Mouse (Mus musculus) intestine, embryonic 15.5 days (tissue): ENCODE results near the gene 1700030K09Rik. TPM values are rescaled to one million over a fixed set of nuclear protein-coding genes. Genes with fewer than 3 reads are reported as not detected.

Experiments used
- ATAC-seq: fragments of 200-750 bp; cut with Nextera tagmentation; 2 replicates; pipeline ENCODE4 v1.8.0; 2017; ENCODE audit warnings: moderate TSS enrichment, moderate library complexity
- H3K27ac ChIP-seq: fragments of 300-500 bp; sonication (generic); 2 replicates; pipeline ENCODE4 v1.5.1; 2015; ENCODE audit warnings: mild to moderate bottlenecking, inconsistent platforms
- H3K27me3 ChIP-seq: fragments of 300-500 bp; sonication (generic); replicated peaks from 2 replicates; pipeline ENCODE4 v1.6.1; 2015; ENCODE audit warnings: inconsistent platforms
- H3K36me3 ChIP-seq: fragments of 300-500 bp; sonication (generic); 2 replicates; pipeline ENCODE4 v1.6.1; 2015; ENCODE audit warnings: inconsistent platforms
- H3K4me1 ChIP-seq: fragments of 300-500 bp; sonication (generic); replicated peaks from 2 replicates; pipeline ENCODE4 v1.6.1; 2015; ENCODE audit warnings: inconsistent platforms
- H3K4me2 ChIP-seq: fragments of 300-500 bp; sonication (generic); replicated peaks from 2 replicates; pipeline ENCODE4 v1.6.1; 2015; ENCODE audit warnings: mild to moderate bottlenecking, inconsistent platforms
- H3K4me3 ChIP-seq: fragments of 300-500 bp; sonication (generic); replicated peaks from 2 replicates; pipeline ENCODE4 v1.5.1; 2015; ENCODE audit warnings: inconsistent platforms
- H3K9ac ChIP-seq: fragments of 300-500 bp; sonication (generic); 2 replicates; pipeline ENCODE4 v1.6.1; 2015; ENCODE audit warnings: inconsistent platforms
- H3K9me3 ChIP-seq: fragments of 300-500 bp; sonication (generic); 2 replicates; pipeline ENCODE4 v1.6.1; 2016; ENCODE audit warnings: inconsistent platforms
- WGBS: fragments of 180-500 bp; shearing (Covaris S2); methylation state at CpG from one replicate; pipeline ENCODE4 v1.1.7; 2015; 5-methylcytosine and 5-hydroxymethylcytosine counted together
- polyA plus RNA-seq: library from polyadenylated mRNA; unstranded; fragments of >200 nt; fragmentation: Nextera tagmentation; extraction: Ambion mirVana; gene quantifications from 2 replicates; pipeline ENCODE4 v1.2.1, GENCODE M21; 2015

1700030K09Rik gene
- polyA plus RNA-seq, 1 experiment from 2014 or later = 11.9 TPM

DNA sequence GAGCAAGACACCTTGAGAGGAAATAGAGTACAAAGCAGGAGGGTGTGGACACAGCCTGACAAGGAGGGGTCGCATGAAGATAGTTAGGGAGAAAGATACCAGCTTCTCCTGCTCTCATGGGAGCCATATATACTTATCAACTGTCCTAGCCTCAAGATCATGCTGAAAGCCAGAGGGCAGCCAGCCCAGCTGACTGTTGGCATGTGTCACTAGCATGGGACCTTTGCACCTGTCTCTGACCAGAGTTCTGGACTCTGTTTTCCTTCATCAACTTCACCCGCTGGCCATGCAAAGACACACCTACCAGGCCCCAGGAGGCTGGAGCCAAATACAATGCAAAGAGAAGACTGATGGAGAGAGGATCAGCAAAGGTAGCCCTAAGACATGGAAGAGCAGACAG is 25.6 kb downstream of the 1700030K09Rik start:
- Histone ChIP-seq H3K4me3 (no peak overlapping the region), H3K4me2 (no peak overlapping the region), H3K27ac (no peak overlapping the region), H3K4me1 (peaks cover 8% of the 10 kb centered on the region; the same call in 1 of the 2 replicates), H3K27me3 (no peaks in the 10 kb centered on the region), H3K36me3 (peaks cover 73% of the 10 kb centered on the region), H3K9me3 (no peaks in the 10 kb centered on the region), H3K9ac (no peak overlapping the region)
- WGBS = 92% methylated on average over 2 of the region's 2 CpGs
- ATAC-seq = no peak

DNA sequence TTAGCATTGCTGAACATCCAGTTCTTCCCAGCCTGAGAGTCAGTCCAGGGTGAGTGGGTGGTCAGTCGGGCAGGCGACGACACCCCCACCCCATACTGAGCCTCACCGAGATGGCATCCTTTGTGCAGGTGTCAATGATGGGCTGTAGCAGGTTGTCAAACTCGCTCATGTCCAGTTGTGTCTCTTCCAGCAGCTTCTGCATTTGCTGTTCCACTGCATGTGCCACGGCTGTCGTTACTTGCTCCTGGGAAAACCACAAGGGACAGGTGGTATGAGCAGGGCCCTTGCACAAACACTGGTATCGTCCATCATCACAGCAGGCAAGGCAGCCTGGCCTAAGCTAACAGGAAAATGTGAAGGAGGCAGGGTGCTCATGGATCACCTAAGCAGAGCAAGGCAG is 26.3 kb downstream of the 1700030K09Rik start:
- no peaks in the 10 kb centered on the region for H3K9me3 ChIP-seq

DNA sequence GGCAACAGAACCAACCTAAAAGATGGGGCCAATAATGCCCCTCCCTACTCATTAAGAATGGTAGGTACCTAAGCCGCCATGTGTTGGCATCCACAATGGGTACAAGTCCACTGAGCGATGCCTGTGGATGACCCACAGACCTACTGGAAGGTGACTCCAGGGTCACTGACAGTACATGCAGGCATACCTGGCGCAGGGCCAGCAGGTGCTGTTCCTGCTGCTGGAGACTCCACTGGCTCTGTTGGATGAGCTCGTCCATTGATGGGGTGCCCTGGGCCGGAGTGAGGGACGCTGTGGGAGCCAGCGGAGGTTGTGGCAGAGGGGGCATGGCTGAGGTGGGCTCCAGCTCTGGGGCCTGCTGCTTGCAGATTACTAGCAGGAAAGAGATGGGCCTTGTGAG is 27.0 kb downstream of the 1700030K09Rik start:
- 93% methylated on average over 7 of the region's 7 CpGs for WGBS
- Histone ChIP-seq H3K27ac (no peak overlapping the region), H3K4me2 (no peak overlapping the region), H3K27me3 (no peaks in the 10 kb centered on the region), H3K4me1 (peaks cover 8% of the 10 kb centered on the region; the same call in 1 of the 2 replicates), H3K9me3 (no peaks in the 10 kb centered on the region), H3K36me3 (peaks cover 61% of the 10 kb centered on the region), H3K9ac (no peak overlapping the region), H3K4me3 (no peak overlapping the region)
- no peak for ATAC-seq

More for the DNA sequence above, 26.3 kb downstream of the 1700030K09Rik start:
- 93% methylated on average over 8 of the region's 8 CpGs for WGBS
- Histone ChIP-seq H3K36me3 (peaks cover 68% of the 10 kb centered on the region), H3K4me3 (no peak overlapping the region), H3K27ac (no peak overlapping the region), H3K27me3 (no peaks in the 10 kb centered on the region), H3K9ac (no peak overlapping the region), H3K4me2 (no peak overlapping the region), H3K4me1 (peaks cover 8% of the 10 kb centered on the region; the same call in 1 of the 2 replicates)
- ATAC-seq = no peak

DNA sequence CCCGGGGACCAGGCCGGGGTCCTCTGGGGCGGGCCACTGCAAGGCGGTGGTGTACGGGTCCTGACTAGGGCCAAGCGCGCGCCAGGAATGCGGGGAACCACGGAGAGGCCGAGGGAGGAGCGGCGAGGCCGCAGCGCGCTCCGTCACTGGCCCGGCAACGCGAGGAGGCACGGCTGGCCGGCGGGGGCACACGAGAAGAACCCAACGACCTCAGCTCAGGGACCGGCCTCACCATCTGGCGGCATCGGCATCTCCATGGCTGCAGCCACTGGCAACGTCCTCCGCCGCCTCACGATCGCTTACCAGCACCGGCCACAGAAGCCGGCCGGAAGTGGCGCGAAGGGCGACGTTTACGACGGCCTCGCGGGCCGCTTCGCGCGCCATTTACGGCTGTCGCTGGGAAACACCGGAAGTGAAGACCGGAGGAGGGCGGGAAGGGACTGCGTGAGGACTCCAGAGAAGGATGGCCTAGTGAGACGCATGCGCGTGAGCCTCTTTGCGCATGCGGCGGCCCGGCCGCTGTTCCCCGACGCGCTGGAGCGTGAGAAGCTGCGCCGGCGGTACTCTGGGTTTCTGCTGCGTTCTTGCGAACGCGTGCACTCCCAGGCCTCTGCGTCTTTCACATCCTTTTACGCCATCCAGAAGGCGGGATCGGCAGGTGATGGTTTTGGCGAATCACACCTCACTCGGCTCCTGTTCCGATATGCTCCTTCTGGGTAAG is 31.3 kb downstream of the 1700030K09Rik start, which contains the start of gene Cherp:
TSS of gene Cherp (minus strand) at position 401 of the 721 bp plus-strand sequence.
- Histone ChIP-seq H3K4me1 (peaks cover 13% of the 10 kb centered on the region), H3K9ac (peak within 1 kb of the TSS; percentile 82), H3K4me2 (peak within 1 kb of the TSS; percentile 74), H3K27me3 (no peaks in the 10 kb centered on the region), H3K27ac (peak within 1 kb of the TSS; percentile 88), H3K4me3 (peak within 1 kb of the TSS; percentile 72), H3K36me3 (peaks cover 29% of the 10 kb centered on the region), H3K9me3 (no peaks in the 10 kb centered on the region)
- WGBS = under 1% methylated on average over 80 of the region's 80 CpGs
- ATAC-seq = peak; percentile 98

- whole genome bisulfite sequencing = 83% methylated on average over 6 of the region's 6 CpGs
- ATAC-seq = no peak
- Histone ChIP-seq H3K27ac (no peak overlapping the region), H3K4me2 (no peak overlapping the region), H3K4me3 (no peak overlapping the region), H3K36me3 (peaks cover 30% of the 10 kb centered on the region), H3K27me3 (no peaks in the 10 kb centered on the region), H3K9me3 (no peaks in the 10 kb centered on the region), H3K4me1 (peaks cover 7% of the 10 kb centered on the region; the same call in 1 of the 2 replicates), H3K9ac (no peak overlapping the region)
Measured at GRCm38 (mm10) chr8:72485456-72486199, 41.9 kb downstream of the 1700030K09Rik start.

GRCm38 (mm10) chr8:72487014-72487413 is 43.3 kb downstream of the 1700030K09Rik start:
- Histone ChIP-seq H3K4me1 (peaks cover 13% of the 10 kb centered on the region), H3K4me3 (no peak overlapping the region), H3K27me3 (no peaks in the 10 kb centered on the region), H3K27ac (no peak overlapping the region), H3K4me2 (no peak overlapping the region), H3K9ac (no peak overlapping the region), H3K9me3 (no peaks in the 10 kb centered on the region), H3K36me3 (peaks cover 30% of the 10 kb centered on the region)
- ATAC-seq = no peak

- Histone ChIP-seq H3K27me3 (no peaks in the 10 kb centered on the region), H3K4me3 (peak overlapping the region; percentile 79; the same call in 1 of the 2 replicates), H3K9ac (0 out of 2 replicates have a peak overlapping the region, but pooled peaks have one; percentile 76), H3K4me2 (peak overlapping the region; percentile 86), H3K4me1 (peaks cover 21% of the 10 kb centered on the region), H3K9me3 (no peaks in the 10 kb centered on the region), H3K36me3 (peaks cover 18% of the 10 kb centered on the region), H3K27ac (no peak overlapping the region)
- ATAC-seq = no peak
- 81% methylated on average over 2 of the region's 2 CpGs for WGBS
Measured at GRCm38 (mm10) chr8:72491017-72491416, 47.3 kb downstream of the 1700030K09Rik start.

- ATAC-seq = peak; percentile 55
- H3K4me2 ChIP-seq = peak within 1 kb of the TSS; percentile 86
- peaks cover 23% of the 10 kb centered on the region for H3K36me3 ChIP-seq
- peak within 1 kb of the TSS; percentile 66 for H3K27ac ChIP-seq
- no peaks in the 10 kb centered on the region for H3K27me3 ChIP-seq
- under 1% methylated on average over 97 of the region's 98 CpGs for WGBS
- H3K9ac ChIP-seq = peak within 1 kb of the TSS; percentile 76
- peaks cover 21% of the 10 kb centered on the region for H3K4me1 ChIP-seq
- H3K9me3 ChIP-seq = no peaks in the 10 kb centered on the region
- peak within 1 kb of the TSS; percentile 79 for H3K4me3 ChIP-seq
Measured at GRCm38 (mm10) chr8:72491680-72492621, 48.3 kb downstream of the 1700030K09Rik start, which contains the start of gene Slc35e1. Gene Slc35e1 (minus strand): TSS chr8:72492614.

DNA sequence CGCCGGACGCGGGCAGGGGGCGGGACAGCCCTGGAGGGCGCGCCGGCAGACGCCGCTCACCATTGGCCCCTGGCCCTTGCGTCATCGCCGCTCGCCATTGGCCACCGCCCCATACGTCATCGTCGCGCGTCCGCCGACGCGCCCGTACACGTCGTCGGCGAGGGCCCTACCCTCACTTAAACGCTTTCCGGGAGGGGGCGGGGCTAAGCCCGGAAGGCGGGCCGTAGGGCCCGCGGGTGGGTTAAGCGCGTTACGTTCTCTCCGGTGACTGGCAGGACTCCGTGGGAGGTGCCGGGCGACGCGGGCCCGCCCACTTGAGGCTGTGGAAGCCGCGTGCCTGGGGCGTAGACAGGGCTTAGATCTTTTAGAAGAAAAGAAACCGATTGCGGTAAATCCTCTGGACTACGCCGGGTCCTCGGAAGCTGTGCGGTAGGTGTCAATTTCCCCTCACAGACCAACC is 49.0 kb downstream of the 1700030K09Rik start:
- WGBS = under 1% methylated on average over 55 of the region's 56 CpGs

GRCm38 (mm10) chr8:72493381-72493780 is 49.7 kb downstream of the 1700030K09Rik start:
- 14% methylated on average over 8 of the region's 8 CpGs for WGBS
- peaks cover 21% of the 10 kb centered on the region for H3K4me1 ChIP-seq
- no peaks in the 10 kb centered on the region for H3K9me3 ChIP-seq
- H3K4me3 ChIP-seq = peak overlapping the region; percentile 79
- H3K27ac ChIP-seq = peak overlapping the region; percentile 59; the same call in 1 of the 2 replicates
- ATAC-seq = no peak
- H3K4me2 ChIP-seq = peak overlapping the region; percentile 68
- no peaks in the 10 kb centered on the region for H3K27me3 ChIP-seq
- peak overlapping the region; percentile 58 for H3K9ac ChIP-seq
- H3K36me3 ChIP-seq = peaks cover 19% of the 10 kb centered on the region

More for the DNA sequence above, 49.0 kb downstream of the 1700030K09Rik start:
- Histone ChIP-seq H3K4me2 (peak overlapping the region; percentile 86), H3K9ac (peak overlapping the region; percentile 76), H3K27ac (peak overlapping the region; percentile 59), H3K9me3 (no peaks in the 10 kb centered on the region), H3K4me3 (peak overlapping the region; percentile 79), H3K27me3 (no peaks in the 10 kb centered on the region), H3K4me1 (peaks cover 21% of the 10 kb centered on the region), H3K36me3 (peaks cover 23% of the 10 kb centered on the region)
- ATAC-seq = peak; percentile 98

- whole genome bisulfite sequencing = 87% methylated on average over 23 of the region's 23 CpGs
- no peak for ATAC-seq
Measured at GRCm38 (mm10) chr8:72495411-72496111, 51.9 kb downstream of the 1700030K09Rik start.

More at GRCm38 (mm10) chr8:72495411-72496111, 51.9 kb downstream of the 1700030K09Rik start:
- Histone ChIP-seq H3K4me3 (no peak overlapping the region), H3K9me3 (no peaks in the 10 kb centered on the region), H3K4me1 (peaks cover 15% of the 10 kb centered on the region), H3K36me3 (peaks cover 19% of the 10 kb centered on the region), H3K9ac (no peak overlapping the region), H3K27me3 (no peaks in the 10 kb centered on the region), H3K27ac (no peak overlapping the region), H3K4me2 (no peak overlapping the region)
